Mouse (Mus musculus): ENCODE data around the gene Ctnnbip1.
"Not testable (repeated sequence)": the region's sequence is repeated elsewhere in the genome, so short reads cannot be mapped to it uniquely, and the experiment has no call there.

Ctnnbip1 gene

GRCm38 (mm10) chr4:149586783-149587595 is 69.0 kb downstream of the Ctnnbip1 start:
- peak; percentile 46 for DNase-seq (ENCODE audit: low spot score)

- peak; percentile 42 for DNase-seq (ENCODE audit: low spot score)
Measured at GRCm38 (mm10) chr4:149587596-149588168, 69.6 kb downstream of the Ctnnbip1 start.

DNA sequence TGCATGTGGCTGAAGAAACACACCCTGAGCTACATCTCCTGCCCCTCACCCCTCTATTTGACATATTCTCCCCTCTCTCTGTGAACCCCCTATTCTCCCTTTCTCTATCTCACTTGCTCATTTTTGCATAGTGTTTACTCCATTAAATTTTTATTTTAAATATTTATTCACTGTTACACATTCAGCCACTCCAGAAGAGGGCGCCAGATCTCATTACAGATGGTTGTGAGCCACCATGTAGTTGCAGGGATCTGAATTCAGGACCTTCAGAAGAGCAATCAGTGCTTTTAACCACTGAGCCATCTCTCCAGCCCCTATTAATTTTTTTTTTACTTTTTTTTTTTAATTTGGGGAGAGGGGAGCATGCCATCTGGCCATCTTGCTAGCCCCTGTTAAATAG is 72.2 kb downstream of the Ctnnbip1 start:
- DNase-seq (ENCODE audit: low spot score): no peak

DNA sequence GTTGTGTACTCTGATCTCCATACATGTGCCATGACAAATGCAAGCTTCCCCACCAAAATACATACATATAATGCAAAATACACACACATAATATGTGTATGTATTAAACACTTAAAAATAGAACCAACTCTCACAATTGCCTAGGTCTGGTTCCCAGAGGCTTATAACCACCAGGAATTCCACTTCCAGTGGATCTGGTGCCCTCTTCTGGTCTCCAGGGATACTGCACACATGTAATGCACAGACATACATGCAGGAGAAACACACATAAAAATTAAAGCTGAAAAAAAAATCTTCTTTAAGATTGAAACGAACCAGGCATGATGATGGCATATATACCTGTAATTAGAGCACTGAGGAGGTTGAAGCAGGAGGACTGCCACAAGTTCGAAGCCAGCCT is 73.5 kb downstream of the Ctnnbip1 start:
- no peak for DNase-seq (ENCODE audit: low spot score)

DNA sequence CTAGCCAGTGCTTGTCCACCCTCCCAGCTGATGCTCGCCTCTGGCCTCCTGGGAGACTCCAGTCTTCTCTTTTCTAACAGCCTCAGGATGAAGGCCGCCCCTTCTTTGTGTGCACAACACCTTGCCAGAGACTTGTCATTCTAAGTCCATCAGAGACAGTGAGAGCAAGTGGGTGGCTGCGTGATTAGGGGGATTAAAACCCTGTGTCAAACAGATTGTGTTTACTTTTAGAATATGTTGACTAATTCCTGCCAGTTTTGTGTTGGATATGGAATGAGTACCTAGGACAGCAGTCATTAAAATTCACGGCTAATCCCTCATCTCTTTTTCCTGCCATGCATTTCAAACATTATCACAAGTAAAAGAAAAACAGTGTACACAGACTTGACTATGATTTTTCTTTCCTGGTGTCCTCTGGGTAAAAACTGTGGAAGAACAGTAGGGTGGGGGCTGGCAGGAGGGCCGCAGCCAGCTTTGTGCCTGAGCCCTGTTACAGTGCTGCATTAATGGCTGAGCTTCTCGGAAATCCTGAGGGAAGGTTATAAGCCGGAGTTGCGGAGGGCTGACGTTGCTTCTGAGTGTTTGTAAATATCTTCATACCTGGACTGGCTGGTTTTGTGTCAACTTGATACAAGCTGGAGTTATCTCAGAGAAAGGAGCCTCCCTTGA is 77.0 kb downstream of the Ctnnbip1 start:
- no peak for DNase-seq (ENCODE audit: low spot score)

DNA sequence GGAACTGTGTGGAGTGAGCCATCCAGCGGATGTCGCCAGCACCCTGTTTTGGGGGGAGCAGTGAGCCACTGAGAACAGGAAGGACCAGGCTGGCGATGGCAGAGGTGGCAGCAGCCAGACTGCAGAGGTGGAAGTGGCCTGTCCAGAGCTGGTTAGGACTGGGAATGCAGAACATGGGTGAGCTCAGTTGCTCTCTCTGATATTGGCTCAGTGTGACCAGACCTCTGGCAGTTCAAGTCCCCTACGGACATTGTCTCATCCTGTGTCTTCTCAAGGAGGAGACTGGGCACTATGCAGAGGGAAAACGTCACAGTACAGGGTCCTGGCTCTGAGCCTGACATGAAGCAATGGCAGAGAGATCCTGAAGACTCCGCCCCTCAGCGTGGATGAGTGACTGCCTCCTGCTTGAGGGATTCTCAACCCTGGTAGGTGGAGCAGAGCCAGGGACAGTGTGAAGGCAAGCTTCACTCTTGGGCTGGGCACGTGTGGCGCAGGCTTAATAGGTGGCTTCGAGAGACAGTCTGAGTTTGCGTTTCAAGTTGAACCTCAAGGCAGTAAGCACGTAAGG is 79.7 kb downstream of the Ctnnbip1 start:
- DNase-seq (ENCODE audit: low spot score): no peak

GRCm38 (mm10) chr4:149599549-149599948 is 81.5 kb downstream of the Ctnnbip1 start:
- DNase-seq (ENCODE audit: low spot score): no peak

DNA sequence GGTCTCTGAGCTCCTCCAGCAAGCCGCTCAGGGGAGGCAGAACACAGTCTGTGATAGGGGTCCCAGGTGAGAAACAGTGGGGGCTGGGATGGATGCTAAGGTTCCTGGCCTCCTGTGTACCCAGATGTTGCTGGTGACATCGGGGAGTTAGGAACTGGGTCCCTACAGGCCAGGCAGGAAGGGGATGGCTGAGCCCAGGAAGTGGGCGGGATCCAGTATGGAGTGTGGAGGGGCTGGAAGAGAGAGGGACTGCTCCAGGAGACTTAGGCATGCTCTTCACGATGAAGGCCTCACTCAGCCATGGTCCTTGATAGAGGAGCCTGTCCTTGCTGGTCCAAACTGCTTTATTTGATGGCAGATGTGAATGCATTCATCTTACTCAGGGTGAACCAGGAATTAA is 82.1 kb downstream of the Ctnnbip1 start:
- DNase-seq (ENCODE audit: low spot score): no peak

- DNase-seq (ENCODE audit: low spot score): no peak
Measured at GRCm38 (mm10) chr4:149601484-149601883, 83.4 kb downstream of the Ctnnbip1 start.

DNA sequence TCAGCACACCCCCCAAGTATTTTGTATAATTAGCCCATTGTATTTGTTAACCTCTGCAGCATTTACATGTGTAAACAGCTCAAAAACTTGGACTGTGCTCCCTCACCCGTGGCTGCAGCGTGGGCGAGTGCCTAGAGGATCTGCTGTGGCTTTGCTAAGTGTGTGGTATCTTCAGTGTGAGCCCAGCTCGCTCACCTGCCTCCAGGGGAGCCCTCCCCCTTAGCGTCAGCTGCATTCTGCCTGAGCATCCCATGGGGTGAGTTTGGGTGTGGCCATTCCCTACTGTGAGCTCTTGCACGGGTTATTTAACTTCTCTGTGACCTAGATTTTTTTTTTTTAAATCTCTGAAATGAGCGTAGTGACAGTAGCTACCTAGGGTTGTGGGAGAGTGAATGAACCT is 84.2 kb downstream of the Ctnnbip1 start:
- no peak for DNase-seq (ENCODE audit: low spot score)

DNA sequence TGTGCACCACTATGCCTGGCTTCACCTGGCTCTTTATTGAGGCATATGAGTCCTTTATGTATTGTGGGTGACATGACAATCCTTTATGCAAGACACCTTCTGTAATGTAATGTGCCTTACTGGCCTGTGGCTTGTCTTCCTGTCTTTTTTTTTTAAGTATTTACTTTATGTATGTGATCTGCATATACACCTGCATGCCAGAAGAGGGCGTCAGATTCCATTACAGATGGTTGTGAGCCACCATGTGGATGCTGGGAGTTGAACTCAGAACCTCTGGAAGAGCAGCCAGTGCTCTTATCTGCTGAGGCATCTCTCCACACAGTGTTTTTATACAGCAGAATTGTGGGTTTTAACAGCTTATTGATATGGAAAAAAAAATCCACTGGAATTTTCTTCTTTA is 85.8 kb downstream of the Ctnnbip1 start:
- DNase-seq (ENCODE audit: low spot score): no peak

- no peak for DNase-seq (ENCODE audit: low spot score)
Measured at GRCm38 (mm10) chr4:149604518-149604917, 86.5 kb downstream of the Ctnnbip1 start.

GRCm38 (mm10) chr4:149606056-149606455 is 88.0 kb downstream of the Ctnnbip1 start:
- DNase-seq (ENCODE audit: low spot score): no peak

- DNase-seq (ENCODE audit: low spot score): no peak
Measured at GRCm38 (mm10) chr4:149606766-149607358, 88.8 kb downstream of the Ctnnbip1 start.

GRCm38 (mm10) chr4:149607591-149608308 is 89.7 kb downstream of the Ctnnbip1 start:
- DNase-seq (ENCODE audit: low spot score): no peak

DNA sequence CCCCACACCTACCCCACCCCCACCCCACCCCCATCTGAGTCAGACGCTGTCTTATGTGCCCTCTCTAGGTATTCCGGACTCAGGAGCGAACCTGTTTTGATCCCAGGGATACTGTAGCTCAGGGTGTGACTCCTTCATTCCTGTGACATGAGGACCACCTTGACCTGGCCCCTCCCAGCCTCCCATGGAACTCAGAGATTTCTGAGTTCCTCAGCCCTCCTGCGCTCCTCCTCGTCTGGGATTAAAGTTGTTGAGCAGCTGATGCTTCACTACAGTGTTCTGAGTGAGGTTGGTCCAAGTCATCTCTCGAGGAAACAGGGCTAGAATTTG is 90.2 kb downstream of the Ctnnbip1 start:
- DNase-seq (ENCODE audit: low spot score): no peak

GRCm38 (mm10) chr4:149609256-149610025 is 91.4 kb downstream of the Ctnnbip1 start:
- DNase-seq (ENCODE audit: low spot score): no peak

DNA sequence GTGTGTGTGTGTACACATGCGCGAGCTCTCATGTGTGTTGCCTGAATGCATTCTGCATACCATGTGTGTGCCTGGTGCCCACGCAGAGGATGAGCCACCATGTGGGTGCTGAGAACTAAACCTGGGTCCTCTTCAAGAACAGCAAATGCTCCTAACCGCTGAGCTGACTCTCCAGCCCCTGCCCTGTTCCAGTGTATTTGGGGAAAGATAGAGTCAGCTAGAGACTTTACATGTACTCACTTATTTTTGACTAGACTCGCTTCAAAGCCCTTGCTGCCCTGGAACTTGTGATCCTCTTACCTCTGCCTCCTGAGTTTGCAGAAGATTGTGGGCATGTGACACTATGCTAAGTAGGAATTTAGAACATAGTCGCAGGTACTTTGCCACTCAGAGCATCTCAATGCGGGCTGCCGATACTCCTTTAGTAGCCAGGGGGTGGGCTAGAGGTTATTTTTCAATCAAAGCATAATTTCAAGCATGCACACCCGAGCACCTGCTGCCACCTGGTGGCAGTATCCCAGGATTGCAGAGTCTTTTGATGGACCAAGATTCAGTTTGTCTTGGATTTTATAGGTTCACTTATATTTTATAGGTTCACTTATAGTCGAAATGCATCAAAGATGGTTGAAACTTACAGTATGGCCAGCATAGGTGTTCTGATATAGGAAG is 93.5 kb downstream of the Ctnnbip1 start:
- DNase-seq (ENCODE audit: low spot score): peak; percentile 61

GRCm38 (mm10) chr4:149613497-149613896 is 95.5 kb downstream of the Ctnnbip1 start:
- not testable (repeated sequence) for DNase-seq (ENCODE audit: low spot score)

GRCm38 (mm10) chr4:149614869-149615268 is 96.8 kb downstream of the Ctnnbip1 start:
- DNase-seq (ENCODE audit: low spot score): no peak

Measured in embryo, embryonic 10 days (tissue).